In genomic region chr14:27167177-27167576, GRCm38 (mm10) we compare ENCODE assay signal across 12 mouse cellular contexts. TPM values are rescaled to one million over a fixed set of nuclear protein-coding genes. Genes with fewer than 3 reads are reported as not detected.
DNase-seq lines count a peak whose midpoint lies in the region; ATAC-seq lines count a peak whose summit lies in the region.
"Had no signal": no experiment of that assay in that cellular context is flagged by ENCODE, and none has a peak within 500 bp of the region (broad histone marks: within the 10 kb centered on the region; RNA-seq: fewer than 3 reads in every experiment).

No protein-coding gene starts in this region.

- H3K36me3 ChIP-seq in embryonic facial prominence, embryonic 13.5 days = no peaks in the 10 kb centered on the region
- H3K36me3 ChIP-seq in embryonic facial prominence, embryonic 10.5 days (replicated peaks) = no peaks in the 10 kb centered on the region
- no peaks in the 10 kb centered on the region for H3K36me3 ChIP-seq in kidney, embryonic 16.5 days (ENCODE audit: insufficient read depth, low read length)
- no peaks in the 10 kb centered on the region for H3K36me3 ChIP-seq in forebrain, embryonic 12.5 days (replicated peaks)
- no peaks in the 10 kb centered on the region for H3K36me3 ChIP-seq in limb, embryonic 15.5 days
- no peaks in the 10 kb centered on the region for H3K36me3 ChIP-seq in kidney, embryonic 15.5 days
- H3K36me3 ChIP-seq: embryonic facial prominence, embryonic 12.5 days; lung, embryonic 15.5 days had no signal

- H3K9ac ChIP-seq in embryonic facial prominence, embryonic 13.5 days = no peak overlapping the region
- H3K9ac ChIP-seq in kidney, embryonic 16.5 days (replicated peaks; ENCODE audit: low read length) = no peak overlapping the region
- H3K9ac ChIP-seq in forebrain, embryonic 12.5 days = no peak overlapping the region
- no peak overlapping the region for H3K9ac ChIP-seq in limb, embryonic 15.5 days
- no peak overlapping the region for H3K9ac ChIP-seq in kidney, embryonic 15.5 days
- H3K9ac ChIP-seq: embryonic facial prominence, embryonic 12.5 days; lung, embryonic 15.5 days had no signal

- no peak for ATAC-seq in embryonic facial prominence, embryonic 13.5 days (ENCODE audit: insufficient number of reproducible peaks, insufficient read depth, low FRiP score, low TSS enrichment, low read depth)
- ATAC-seq in kidney, embryonic 16.5 days (ENCODE audit: low FRiP score, low TSS enrichment) = 0 out of 2 replicates have a peak, but pooled peaks have one; percentile 4
- no peak for ATAC-seq in forebrain, embryonic 12.5 days (ENCODE audit: low FRiP score)
- ATAC-seq in limb, embryonic 15.5 days (ENCODE audit: insufficient number of reproducible peaks, low FRiP score, low TSS enrichment, low read depth) = peak; percentile 41; the same call in 1 of the 2 replicates
- no peak for ATAC-seq in kidney, embryonic 15.5 days (replicated peaks; ENCODE audit: low FRiP score)

- 0 out of 2 replicates have a peak overlapping the region, but pooled peaks have one; percentile 0 for H3K27ac ChIP-seq in embryonic facial prominence, embryonic 13.5 days
- no peak overlapping the region for H3K27ac ChIP-seq in embryonic facial prominence, embryonic 10.5 days (replicated peaks)
- H3K27ac ChIP-seq in kidney, embryonic 16.5 days (ENCODE audit: low read length) = no peak overlapping the region
- peak overlapping the region; percentile 56; the same call in 1 of the 2 replicates for H3K27ac ChIP-seq in forebrain, embryonic 12.5 days
- H3K27ac ChIP-seq in limb, embryonic 15.5 days = peak overlapping the region; percentile 19; the same call in 1 of the 2 replicates
- H3K27ac ChIP-seq in kidney, embryonic 15.5 days = no peak overlapping the region
- H3K27ac ChIP-seq: embryonic facial prominence, embryonic 12.5 days; gastrocnemius, adult 2 months; lung, embryonic 15.5 days had no signal

- no peak for DNase-seq in embryonic facial prominence, embryonic 10.5 days (ENCODE audit: low spot score)
- DNase-seq in kidney, postnatal 36 days = no peak
- no peak for DNase-seq in lung, postnatal 14 days
- DNase-seq: gastrocnemius, adult 2 months; kidney, adult 11 months had no signal

- peaks cover 14% of the 10 kb centered on the region for H3K4me1 ChIP-seq in embryonic facial prominence, embryonic 13.5 days
- H3K4me1 ChIP-seq in embryonic facial prominence, embryonic 10.5 days = peaks cover 17% of the 10 kb centered on the region
- peaks cover 7% of the 10 kb centered on the region; the same call in 1 of the 2 replicates for H3K4me1 ChIP-seq in kidney, embryonic 16.5 days (ENCODE audit: insufficient read depth, low read length)
- peaks cover 4% of the 10 kb centered on the region; the same call in 1 of the 2 replicates for H3K4me1 ChIP-seq in forebrain, embryonic 12.5 days
- H3K4me1 ChIP-seq in limb, embryonic 15.5 days = peaks cover 22% of the 10 kb centered on the region
- H3K4me1 ChIP-seq in kidney, embryonic 15.5 days = no peaks in the 10 kb centered on the region

- H3K9me3 ChIP-seq in embryonic facial prominence, embryonic 13.5 days = no peaks in the 10 kb centered on the region
- H3K9me3 ChIP-seq in embryonic facial prominence, embryonic 10.5 days = no peaks in the 10 kb centered on the region
- no peaks in the 10 kb centered on the region for H3K9me3 ChIP-seq in kidney, embryonic 16.5 days (ENCODE audit: low read length)
- H3K9me3 ChIP-seq in forebrain, embryonic 12.5 days = no peaks in the 10 kb centered on the region
- no peaks in the 10 kb centered on the region for H3K9me3 ChIP-seq in limb, embryonic 15.5 days
- H3K9me3 ChIP-seq in kidney, embryonic 15.5 days (replicated peaks) = no peaks in the 10 kb centered on the region
- H3K9me3 ChIP-seq: embryonic facial prominence, embryonic 12.5 days; lung, embryonic 15.5 days had no signal

- WGBS in embryonic facial prominence, embryonic 13.5 days = 83% methylated on average over 4 of the region's 4 CpGs
- WGBS in embryonic facial prominence, embryonic 10.5 days = 84% methylated on average over 4 of the region's 4 CpGs
- 79% methylated on average over 4 of the region's 4 CpGs for WGBS in kidney, embryonic 16.5 days
- WGBS in forebrain, embryonic 12.5 days = 92% methylated on average over 4 of the region's 4 CpGs
- 75% methylated on average over 4 of the region's 4 CpGs for WGBS in limb, embryonic 15.5 days
- WGBS in kidney, embryonic 15.5 days = 77% methylated on average over 4 of the region's 4 CpGs

- H3K4me2 ChIP-seq in embryonic facial prominence, embryonic 13.5 days = no peak overlapping the region
- no peak overlapping the region for H3K4me2 ChIP-seq in kidney, embryonic 16.5 days (replicated peaks; ENCODE audit: low read depth, low read length)
- no peak overlapping the region for H3K4me2 ChIP-seq in forebrain, embryonic 12.5 days
- H3K4me2 ChIP-seq in limb, embryonic 15.5 days = no peak overlapping the region
- no peak overlapping the region for H3K4me2 ChIP-seq in kidney, embryonic 15.5 days
- H3K4me2 ChIP-seq: embryonic facial prominence, embryonic 12.5 days; lung, embryonic 15.5 days had no signal

- no peaks in the 10 kb centered on the region for H3K27me3 ChIP-seq in embryonic facial prominence, embryonic 13.5 days
- H3K27me3 ChIP-seq in embryonic facial prominence, embryonic 10.5 days (replicated peaks; ENCODE audit: low read depth, poor library complexity, severe bottlenecking) = no peaks in the 10 kb centered on the region
- no peaks in the 10 kb centered on the region for H3K27me3 ChIP-seq in kidney, embryonic 16.5 days (ENCODE audit: insufficient read depth, low read length)
- no peaks in the 10 kb centered on the region for H3K27me3 ChIP-seq in forebrain, embryonic 12.5 days
- H3K27me3 ChIP-seq in limb, embryonic 15.5 days = no peaks in the 10 kb centered on the region
- no peaks in the 10 kb centered on the region for H3K27me3 ChIP-seq in kidney, embryonic 15.5 days
- H3K27me3 ChIP-seq: embryonic facial prominence, embryonic 12.5 days; lung, embryonic 15.5 days had no signal

- H3K4me3 ChIP-seq in embryonic facial prominence, embryonic 13.5 days = no peak overlapping the region
- no peak overlapping the region for H3K4me3 ChIP-seq in embryonic facial prominence, embryonic 10.5 days
- no peak overlapping the region for H3K4me3 ChIP-seq in kidney, embryonic 16.5 days (ENCODE audit: low read length)
- H3K4me3 ChIP-seq in forebrain, embryonic 12.5 days (replicated peaks) = no peak overlapping the region
- H3K4me3 ChIP-seq in limb, embryonic 15.5 days = no peak overlapping the region
- no peak overlapping the region for H3K4me3 ChIP-seq in kidney, embryonic 15.5 days (replicated peaks)
- H3K4me3 ChIP-seq: embryonic facial prominence, embryonic 12.5 days; gastrocnemius, adult 2 months; lung, embryonic 15.5 days had no signal

RNA-seq across cellular contexts. Expression of gene Arhgef3, which starts 52.5 kb away (rescaled TPM):
- 12.6 and 12.8 TPM in 2 replicates for polyA plus RNA-seq in embryonic facial prominence, embryonic 13.5 days (2015; fragmentation: Nextera tagmentation; extraction: Ambion mirVana)
- 3.8 and 4.0 TPM in 2 replicates for polyA plus RNA-seq in embryonic facial prominence, embryonic 10.5 days (2016; fragmentation: Nextera tagmentation; extraction: Ambion mirVana)
- 19.2 and 19.6 TPM in 2 replicates for polyA plus RNA-seq in kidney, embryonic 16.5 days (2015; fragmentation: Nextera tagmentation; extraction: Ambion mirVana)
- 1.8 and 2.4 TPM in 2 replicates for polyA plus RNA-seq in forebrain, embryonic 12.5 days (2016; fragmentation: Nextera tagmentation; extraction: Ambion mirVana)
- polyA plus RNA-seq in limb, embryonic 15.5 days (2015; fragmentation: Nextera tagmentation; extraction: Ambion mirVana) = 19.7 and 19.9 TPM in 2 replicates
- polyA plus RNA-seq in kidney, embryonic 15.5 days (2015; fragmentation: Nextera tagmentation; extraction: Ambion mirVana) = 15.3 and 17.2 TPM in 2 replicates

Comparison
In these comparisons a context has a peak if more than half of its experiments do, and no peak if none do; other contexts are left out.
1. ATAC-seq: peak in kidney, embryonic 16.5 days (single experiment) and limb, embryonic 15.5 days (single experiment); none in embryonic facial prominence, embryonic 13.5 days (single experiment), forebrain, embryonic 12.5 days (single experiment) and kidney, embryonic 15.5 days (single experiment).
2. H3K27ac ChIP-seq: peak in embryonic facial prominence, embryonic 13.5 days (single experiment), forebrain, embryonic 12.5 days (single experiment) and limb, embryonic 15.5 days (single experiment); none in embryonic facial prominence, embryonic 10.5 days (single experiment), kidney, embryonic 16.5 days (single experiment) and kidney, embryonic 15.5 days (single experiment).